In the genomic region with DNA sequence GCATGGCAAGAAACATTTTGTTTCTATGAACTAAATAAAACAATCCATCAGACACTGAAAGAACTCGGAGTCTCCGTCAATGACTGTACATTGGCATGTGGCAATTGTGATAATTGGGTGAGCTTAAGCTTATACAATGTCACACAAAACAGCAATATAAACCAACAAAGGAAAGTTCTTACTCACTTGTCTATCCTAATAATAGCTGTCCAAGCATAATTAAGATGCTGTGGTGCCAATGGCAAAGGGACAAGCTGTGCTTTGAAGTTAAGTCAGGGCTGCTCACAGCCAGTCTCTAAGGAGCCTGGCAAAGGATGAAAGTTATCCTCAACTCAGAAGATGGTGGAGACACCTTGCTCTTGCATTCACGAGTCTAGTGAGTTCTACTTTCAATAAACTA, we compare ENCODE assay signal across 16 mouse cellular contexts.
"Had no signal": no experiment of that assay in that cellular context is flagged by ENCODE, and none has a peak within 500 bp of the region (broad histone marks: within the 10 kb centered on the region; RNA-seq: fewer than 3 reads in every experiment).

No protein-coding gene starts in this region.

- H3K9me3 ChIP-seq: lung, embryonic 15.5 days; midbrain, embryonic 13.5 days; midbrain, embryonic 15.5 days; neural tube, embryonic 12.5 days; stomach, embryonic 15.5 days had no signal

- H3K4me3 ChIP-seq: lung, embryonic 15.5 days; megakaryocyte, embryonic 14.5 days; midbrain, embryonic 13.5 days; midbrain, embryonic 15.5 days; neural tube, embryonic 12.5 days; stomach, embryonic 15.5 days had no signal

- H3K4me2 ChIP-seq: lung, embryonic 15.5 days; midbrain, embryonic 11.5 days; midbrain, embryonic 13.5 days; midbrain, embryonic 15.5 days; neural tube, embryonic 12.5 days; stomach, embryonic 15.5 days had no signal

- H3K27me3 ChIP-seq: lung, embryonic 15.5 days; midbrain, embryonic 13.5 days; midbrain, embryonic 15.5 days; neural tube, embryonic 12.5 days; stomach, embryonic 15.5 days had no signal

- H3K4me1 ChIP-seq: stomach, embryonic 15.5 days had no signal

- H3K36me3 ChIP-seq: lung, embryonic 15.5 days; midbrain, embryonic 13.5 days; midbrain, embryonic 15.5 days; neural tube, embryonic 12.5 days; stomach, embryonic 15.5 days had no signal

- ATAC-seq: lung, postnatal 0 days; midbrain, embryonic 13.5 days; midbrain, embryonic 15.5 days had no signal

- H3K27ac ChIP-seq: lung, embryonic 15.5 days; midbrain, embryonic 13.5 days; midbrain, embryonic 15.5 days; neural tube, embryonic 12.5 days; stomach, embryonic 15.5 days; stomach, postnatal 0 days had no signal

- H3K9ac ChIP-seq: lung, embryonic 15.5 days; midbrain, embryonic 13.5 days; midbrain, embryonic 15.5 days; neural tube, embryonic 12.5 days; stomach, embryonic 15.5 days had no signal

- DNase-seq: lung, adult 2 months; lung, postnatal 14 days; lung, postnatal 36 days; right cerebral cortex, postnatal 14 days; thymus, adult 2 months; thymus, postnatal 25 days; thymus, postnatal 4 days had no signal
